Mouse (Mus musculus) cortical plate, adult 2 months (tissue): ENCODE measurements around the gene Actr1b.
A peak's percentile ranks its signal among the peaks of the same experiment; 100 is the strongest.

ENCODE experiments used
- CTCF ChIP-seq: fragments of 200-500 bp; IDR thresholded peaks from 2 replicates; pipeline ENCODE4 v1.5.1; 2011; ENCODE audit warnings: mild to moderate bottlenecking, control low read depth, low read length; ENCODE audit not compliant: insufficient read depth; ENCODE audit errors: extremely low read depth
- POLR2A ChIP-seq: fragments of 200-500 bp; IDR thresholded peaks from 2 replicates; pipeline ENCODE4 v1.6.1; 2011; ENCODE audit warnings: mild to moderate bottlenecking, low read length, control low read depth; ENCODE audit not compliant: insufficient read depth; ENCODE audit errors: extremely low read depth

- no peak for TF ChIP-seq CTCF
- TF ChIP-seq POLR2A, result peak; percentile 89
These were observed 4.4 kb downstream of the Actr1b start, which contains the start of gene 4933424G06Rik for GRCm38 (mm10) chr1:36709854-36710280.
